Mouse (Mus musculus) liver, embryonic 11.5 days (tissue): Measurements from ENCODE around the gene Gm28305. TPM values are rescaled to one million over a fixed set of nuclear protein-coding genes. Genes with fewer than 3 reads are reported as not detected.

Source experiments
- ATAC-seq: fragments of 200-750 bp; cut with Nextera tagmentation; replicated peaks from 2 replicates; pipeline ENCODE4 v1.8.0; 2017; ENCODE audit warnings: moderate number of reproducible peaks, mild to moderate bottlenecking, moderate TSS enrichment, moderate library complexity; ENCODE audit not compliant: low FRiP score
- DNase-seq: peaks from one replicate; pipeline ENCODE4 v3.0.0-alpha.2; 2017; ENCODE audit warnings: low spot score
- H3K27ac ChIP-seq: fragments of 300-500 bp; sonication (generic); 2 replicates; pipeline ENCODE4 v1.5.1; 2014; ENCODE audit warnings: mild to moderate bottlenecking, low read depth, low read length, control low read depth
- H3K27me3 ChIP-seq: fragments of 300-500 bp; sonication (generic); replicated peaks from 2 replicates; pipeline ENCODE4 v1.6.1; 2014; ENCODE audit warnings: low read length, mixed read lengths; ENCODE audit not compliant: control insufficient read depth, insufficient read depth
- H3K36me3 ChIP-seq: fragments of 300-500 bp; sonication (generic); 2 replicates; pipeline ENCODE4 v1.6.1; 2014; ENCODE audit warnings: mild to moderate bottlenecking, low read length, moderate library complexity, mixed read lengths; ENCODE audit not compliant: control insufficient read depth, insufficient read depth
- H3K4me1 ChIP-seq: fragments of 300-500 bp; sonication (generic); replicated peaks from 2 replicates; pipeline ENCODE4 v1.6.1; 2014; ENCODE audit warnings: low read length, mixed read lengths; ENCODE audit not compliant: control insufficient read depth, insufficient read depth
- H3K4me2 ChIP-seq: fragments of 300-500 bp; sonication (generic); 2 replicates; pipeline ENCODE4 v1.6.1; 2014; ENCODE audit warnings: mild to moderate bottlenecking, control low read depth, moderate library complexity
- H3K4me3 ChIP-seq: fragments of 300-500 bp; sonication (generic); 2 replicates; pipeline ENCODE4 v1.5.1; 2014; ENCODE audit warnings: low read depth, low read length, control low read depth
- H3K9ac ChIP-seq: fragments of 300-500 bp; sonication (generic); 2 replicates; pipeline ENCODE4 v1.6.1; 2014; ENCODE audit warnings: low read depth, low read length, control low read depth
- H3K9me3 ChIP-seq: fragments of 300-500 bp; sonication (generic); 2 replicates; pipeline ENCODE4 v1.6.1; 2016; ENCODE audit warnings: low read length, inconsistent platforms, mixed read lengths; ENCODE audit not compliant: control insufficient read depth
- WGBS: fragments of 180-500 bp; shearing (Covaris S2); extraction: QIAGEN DNeasy Blood & Tissue Kit; methylation state at CpG from one replicate; pipeline ENCODE4 v1.1.7; 2014; 5-methylcytosine and 5-hydroxymethylcytosine counted together
- polyA plus RNA-seq: library from polyadenylated mRNA; unstranded; fragments of >200 nt; fragmentation: Nextera tagmentation; extraction: Ambion mirVana; gene quantifications from 2 replicates; pipeline ENCODE4 v1.2.1, GENCODE M21; 2014

Gene Gm28305
- polyA plus RNA-seq, 1 experiment from 2014 or later, result not detected

GRCm38 (mm10) chr9:104080038-104080437, 39.6 kb downstream of the Gm28305 start:
- Histone ChIP-seq H3K27me3 (no peaks in the 10 kb centered on the region), H3K9me3 (no peaks in the 10 kb centered on the region), H3K36me3 (no peaks in the 10 kb centered on the region), H3K4me2 (no peak overlapping the region), H3K4me1 (no peaks in the 10 kb centered on the region), H3K4me3 (no peak overlapping the region), H3K27ac (no peak overlapping the region), H3K9ac (no peak overlapping the region)
- DNase-seq (no peak), ATAC-seq (no peak)
- WGBS, result 68% methylated on average over 3 of the region's 3 CpGs

DNA sequence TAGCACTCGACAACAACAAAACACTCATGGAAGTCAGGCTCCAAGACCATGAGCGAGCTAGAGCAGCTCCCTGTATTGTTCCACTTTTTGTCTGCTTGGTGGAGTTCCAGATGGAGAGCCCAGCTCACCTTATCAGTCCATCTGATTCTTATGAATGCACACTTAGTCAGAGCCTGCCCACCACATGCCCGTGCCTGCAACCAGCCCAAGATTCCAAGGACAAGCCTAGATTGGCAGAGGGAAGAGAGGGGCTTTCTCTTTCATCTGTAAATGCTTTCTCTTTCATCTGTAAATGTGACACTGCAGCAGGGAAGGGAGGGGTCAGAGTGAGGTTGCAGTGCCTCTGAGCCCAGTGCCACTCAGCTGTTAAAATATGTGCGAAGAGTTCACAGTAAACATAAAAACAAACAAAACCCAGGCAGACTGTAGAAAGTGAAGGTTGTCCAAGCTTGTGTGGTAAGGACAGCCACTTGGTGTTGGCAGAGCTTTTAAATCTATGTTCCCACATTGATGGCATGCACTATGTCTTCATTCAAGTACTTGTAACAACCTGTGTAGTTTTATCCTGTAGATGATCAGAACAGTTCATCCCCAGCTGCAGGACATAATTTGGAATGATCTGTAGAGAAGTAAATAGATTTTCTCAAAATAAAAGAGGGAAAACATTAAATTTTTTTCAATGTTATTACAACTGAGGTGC, 45.4 kb downstream of the Gm28305 start:
- H3K9me3 ChIP-seq, result no peaks in the 10 kb centered on the region
- WGBS, result 61% methylated on average over 4 of the region's 4 CpGs
- no peak overlapping the region for H3K27ac ChIP-seq
- no peaks in the 10 kb centered on the region for H3K36me3 ChIP-seq
- H3K4me2 ChIP-seq, result no peak overlapping the region
- H3K27me3 ChIP-seq, result no peaks in the 10 kb centered on the region
- no peak overlapping the region for H3K9ac ChIP-seq
- ATAC-seq, result no peak
- H3K4me1 ChIP-seq, result no peaks in the 10 kb centered on the region
- no peak for DNase-seq
- H3K4me3 ChIP-seq, result no peak overlapping the region

DNA sequence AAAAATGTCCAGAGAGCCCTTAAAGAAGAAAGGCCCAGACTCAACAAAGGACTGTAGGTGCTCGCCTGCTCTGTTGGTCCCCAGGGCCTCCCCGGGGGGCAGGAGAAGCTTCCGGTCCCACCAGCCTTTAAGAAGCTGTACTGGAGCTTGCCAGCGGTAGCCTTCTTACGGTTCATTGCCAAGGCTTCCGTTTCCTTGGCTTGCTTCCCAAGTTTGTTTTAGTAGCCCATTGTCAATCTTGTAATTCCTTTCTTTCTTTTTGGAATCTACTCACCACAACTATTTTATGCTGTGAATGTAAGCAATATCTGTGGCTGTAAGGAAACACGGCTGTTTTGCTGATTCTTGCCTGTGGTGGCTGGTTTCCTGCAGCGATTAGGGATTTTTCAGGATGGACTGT, 48.1 kb downstream of the Gm28305 start:
- H3K4me3 ChIP-seq, result no peak overlapping the region
- H3K27ac ChIP-seq, result no peak overlapping the region
- H3K27me3 ChIP-seq, result no peaks in the 10 kb centered on the region
- no peak overlapping the region for H3K9ac ChIP-seq
- ATAC-seq, result no peak
- no peaks in the 10 kb centered on the region for H3K4me1 ChIP-seq
- H3K4me2 ChIP-seq, result no peak overlapping the region
- peak; percentile 21 for DNase-seq
- H3K9me3 ChIP-seq, result no peaks in the 10 kb centered on the region
- no peaks in the 10 kb centered on the region for H3K36me3 ChIP-seq
- WGBS, result 87% methylated on average over 8 of the region's 8 CpGs

GRCm38 (mm10) chr9:104092945-104093344, 52.5 kb downstream of the Gm28305 start:
- H3K4me2 ChIP-seq, result no peak overlapping the region
- no peaks in the 10 kb centered on the region for H3K36me3 ChIP-seq
- H3K4me3 ChIP-seq, result no peak overlapping the region
- no peaks in the 10 kb centered on the region for H3K4me1 ChIP-seq
- no peak for ATAC-seq
- no peak overlapping the region for H3K9ac ChIP-seq
- H3K9me3 ChIP-seq, result no peaks in the 10 kb centered on the region
- no peak for DNase-seq
- 96% methylated on average over 5 of the region's 5 CpGs for WGBS
- no peak overlapping the region for H3K27ac ChIP-seq
- H3K27me3 ChIP-seq, result no peaks in the 10 kb centered on the region

- no peak overlapping the region for H3K9ac ChIP-seq
- H3K36me3 ChIP-seq, result no peaks in the 10 kb centered on the region
- no peak overlapping the region for H3K27ac ChIP-seq
- DNase-seq, result no peak
- H3K4me3 ChIP-seq, result no peak overlapping the region
- no peaks in the 10 kb centered on the region for H3K9me3 ChIP-seq
- no peaks in the 10 kb centered on the region for H3K27me3 ChIP-seq
- WGBS, result 54% methylated on average over 5 of the region's 5 CpGs
- no peaks in the 10 kb centered on the region for H3K4me1 ChIP-seq
- no peak for ATAC-seq
- no peak overlapping the region for H3K4me2 ChIP-seq
These were observed 57.8 kb downstream of the Gm28305 start for GRCm38 (mm10) chr9:104098256-104098655.

DNA sequence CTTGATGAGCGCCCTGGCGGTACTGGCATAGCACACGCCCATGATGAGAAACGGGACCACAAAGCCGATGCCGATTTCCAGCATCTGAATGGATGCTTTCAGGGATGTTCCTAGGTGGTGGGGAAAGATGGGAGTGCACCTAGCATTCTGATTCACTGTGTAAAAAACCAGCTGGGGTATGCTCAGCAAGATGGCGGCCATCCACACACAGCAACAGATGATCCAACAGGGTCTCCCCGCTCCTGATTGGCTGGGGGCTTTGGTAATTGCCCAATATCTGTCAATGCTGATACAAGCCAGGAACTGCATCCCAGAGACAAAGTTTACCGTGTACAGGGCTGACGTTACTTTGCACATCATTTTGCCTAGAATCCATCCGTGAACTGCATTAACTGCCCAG, 58.6 kb downstream of the Gm28305 start:
- Histone ChIP-seq H3K4me1 (no peaks in the 10 kb centered on the region), H3K4me3 (no peak overlapping the region), H3K4me2 (no peak overlapping the region), H3K9me3 (no peaks in the 10 kb centered on the region), H3K9ac (no peak overlapping the region), H3K27me3 (no peaks in the 10 kb centered on the region), H3K36me3 (no peaks in the 10 kb centered on the region), H3K27ac (no peak overlapping the region)
- WGBS, result 91% methylated on average over 11 of the region's 11 CpGs
- ATAC-seq, result no peak
- DNase-seq, result no peak

DNA sequence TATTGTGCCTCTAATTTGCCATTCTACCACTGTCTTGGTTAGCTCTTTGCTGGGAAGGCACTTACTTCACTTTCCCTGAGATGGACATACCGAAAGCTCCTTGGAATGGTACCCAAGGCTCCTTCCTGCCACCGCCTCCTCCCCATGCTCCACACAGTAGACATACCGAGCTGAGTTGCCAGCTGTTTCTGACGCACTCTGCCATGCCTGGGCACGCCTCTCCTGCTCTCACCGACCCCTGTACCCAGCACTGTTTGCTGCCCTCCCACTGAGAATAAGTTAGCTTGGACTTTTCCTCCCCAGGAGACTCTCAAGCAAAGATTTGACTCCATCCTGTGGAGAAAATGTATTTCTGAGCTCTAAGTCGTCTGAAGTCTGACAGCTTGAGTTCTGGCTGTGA, 60.4 kb downstream of the Gm28305 start:
- Histone ChIP-seq H3K27ac (no peak overlapping the region), H3K9ac (no peak overlapping the region), H3K27me3 (no peaks in the 10 kb centered on the region), H3K4me2 (no peak overlapping the region), H3K4me3 (no peak overlapping the region), H3K36me3 (no peaks in the 10 kb centered on the region), H3K4me1 (no peaks in the 10 kb centered on the region), H3K9me3 (no peaks in the 10 kb centered on the region)
- ATAC-seq, result no peak
- no peak for DNase-seq
- 70% methylated on average over 7 of the region's 7 CpGs for WGBS

DNA sequence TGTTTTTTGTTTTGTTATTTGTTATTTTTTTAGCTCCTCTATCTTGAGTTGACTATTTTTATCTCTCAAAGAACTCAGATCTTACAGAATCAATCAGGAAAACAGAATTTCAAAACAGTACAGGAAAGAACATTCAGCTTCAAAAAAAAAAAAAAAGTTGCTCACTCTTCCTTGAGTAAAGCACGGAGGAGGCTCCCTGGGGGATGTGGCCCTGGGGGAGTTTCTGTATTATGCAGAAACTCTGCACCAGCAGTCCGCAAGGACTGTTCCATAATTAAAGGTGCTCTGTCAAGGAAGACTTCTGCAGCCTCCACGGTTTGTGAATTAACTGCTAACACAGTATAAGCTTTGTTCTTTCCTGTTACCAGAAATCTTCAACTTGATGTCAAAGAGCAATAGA, 61.0 kb downstream of the Gm28305 start:
- Histone ChIP-seq H3K27me3 (no peaks in the 10 kb centered on the region), H3K27ac (no peak overlapping the region), H3K4me3 (no peak overlapping the region), H3K4me2 (no peak overlapping the region), H3K9me3 (no peaks in the 10 kb centered on the region), H3K36me3 (no peaks in the 10 kb centered on the region), H3K9ac (no peak overlapping the region), H3K4me1 (no peaks in the 10 kb centered on the region)
- 54% methylated on average over 3 of the region's 3 CpGs for WGBS
- ATAC-seq (no peak), DNase-seq (no peak)

GRCm38 (mm10) chr9:104102301-104102700, 61.8 kb downstream of the Gm28305 start:
- Histone ChIP-seq H3K4me1 (no peaks in the 10 kb centered on the region), H3K9me3 (no peaks in the 10 kb centered on the region), H3K4me2 (no peak overlapping the region), H3K36me3 (no peaks in the 10 kb centered on the region), H3K4me3 (no peak overlapping the region), H3K27ac (no peak overlapping the region), H3K27me3 (no peaks in the 10 kb centered on the region), H3K9ac (no peak overlapping the region)
- DNase-seq, result no peak
- no peak for ATAC-seq
- WGBS, result 47% methylated on average over 6 of the region's 6 CpGs
